Mouse (Mus musculus) spleen, adult 2 months (tissue): ENCODE results near the gene Stk19. TPM values are rescaled to one million over a fixed set of nuclear protein-coding genes. Genes with fewer than 3 reads are reported as not detected.

Source experiments
- DNase-seq, 2 experiments: peaks; one replicate each; pipeline versions ENCODE4 v3.0.0 to v3.0.0-alpha.2; 2012 to 2021; ENCODE audit warnings: low spot score in 2 of 2, low read depth in 1 of 2
- H3K27ac ChIP-seq: fragments of 200-500 bp; 2 replicates; pipeline ENCODE4 v1.5.1; 2012; ENCODE audit warnings: low read length, inconsistent platforms; ENCODE audit not compliant: insufficient read depth
- H3K27me3 ChIP-seq: fragments of 200-500 bp; 2 replicates; pipeline ENCODE4 v1.6.1; 2012; ENCODE audit warnings: mild to moderate bottlenecking, moderate library complexity, low read length, inconsistent platforms; ENCODE audit not compliant: control insufficient read depth, insufficient read depth
- H3K36me3 ChIP-seq: fragments of 200-500 bp; 2 replicates; pipeline ENCODE4 v1.6.1; 2012; ENCODE audit warnings: mild to moderate bottlenecking, low read length, inconsistent platforms; ENCODE audit not compliant: control insufficient read depth, insufficient read depth
- H3K4me1 ChIP-seq: fragments of 200-500 bp; 2 replicates; pipeline ENCODE4 v1.6.1; 2011; ENCODE audit warnings: inconsistent platforms; ENCODE audit not compliant: control insufficient read depth, insufficient read depth, insufficient read length
- H3K4me3 ChIP-seq: fragments of 200-500 bp; 2 replicates; pipeline ENCODE4 v1.5.1; 2011; ENCODE audit warnings: mild to moderate bottlenecking, inconsistent platforms; ENCODE audit not compliant: insufficient read depth, insufficient read length; ENCODE audit errors: extremely low read depth
- CTCF ChIP-seq: fragments of 200-500 bp; IDR thresholded peaks from 2 replicates; pipeline ENCODE4 v1.5.1; 2011; ENCODE audit warnings: mild to moderate bottlenecking, inconsistent platforms; ENCODE audit not compliant: insufficient read depth, insufficient read length, insufficient replicate concordance; ENCODE audit errors: extremely low read depth
- POLR2A ChIP-seq: fragments of 200-500 bp; IDR thresholded peaks from 2 replicates; pipeline ENCODE4 v1.6.1; 2011; ENCODE audit warnings: low read depth, low read length, inconsistent platforms
- WGBS: fragments of 180-500 bp; shearing (Covaris S2); methylation state at CpG from one replicate; pipeline ENCODE4 v1.1.7; 2018; 5-methylcytosine and 5-hydroxymethylcytosine counted together
- polyA plus RNA-seq: library from polyadenylated mRNA; depleted of rRNA; stranded (reverse); fragments of >200 nt; gene quantifications from 2 replicates; pipeline ENCODE4 v1.2.3, GENCODE M21; 2012; rRNA removed

Gene Stk19
- polyA plus RNA-seq: 31.6 and 37.7 TPM in 2 replicates

DNA sequence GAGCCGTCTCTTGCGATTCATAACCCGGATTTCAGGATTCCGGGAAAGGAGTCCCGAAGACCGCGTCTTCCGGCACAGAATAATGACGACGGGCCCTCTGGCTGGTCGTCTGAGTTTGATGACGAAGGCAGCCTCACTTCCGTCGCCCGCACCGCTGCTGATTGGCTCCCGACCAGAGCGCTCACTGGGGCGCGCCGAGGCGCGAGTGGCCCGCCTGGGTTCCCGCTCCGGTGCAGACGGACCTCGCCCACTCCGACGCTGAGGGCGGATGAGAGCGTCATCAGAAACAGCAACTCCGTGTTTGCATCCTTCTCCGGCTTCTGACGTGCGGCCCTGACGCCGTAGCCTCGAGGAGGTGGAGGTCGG is at the start of gene Stk19, which contains the start of gene Dxo:
Gene Stk19 (minus strand): TSS at position 90 of the 366 bp plus-strand sequence.
Gene Dxo (plus strand): TSS at position 164 of the 366 bp plus-strand sequence.
- DNase-seq: peak; percentile 89 to 90
- peak within 1 kb of the TSS; percentile 70 for H3K4me3 ChIP-seq
- TF ChIP-seq POLR2A: peak; percentile 68
- no peak for TF ChIP-seq CTCF
- peaks cover 14% of the 10 kb centered on the region for H3K4me1 ChIP-seq
- whole genome bisulfite sequencing: under 1% methylated on average over 40 of the region's 40 CpGs
- H3K27ac ChIP-seq: peak within 1 kb of the TSS; percentile 79
- peaks cover 19% of the 10 kb centered on the region for H3K36me3 ChIP-seq
- no peaks in the 10 kb centered on the region for H3K27me3 ChIP-seq

DNA sequence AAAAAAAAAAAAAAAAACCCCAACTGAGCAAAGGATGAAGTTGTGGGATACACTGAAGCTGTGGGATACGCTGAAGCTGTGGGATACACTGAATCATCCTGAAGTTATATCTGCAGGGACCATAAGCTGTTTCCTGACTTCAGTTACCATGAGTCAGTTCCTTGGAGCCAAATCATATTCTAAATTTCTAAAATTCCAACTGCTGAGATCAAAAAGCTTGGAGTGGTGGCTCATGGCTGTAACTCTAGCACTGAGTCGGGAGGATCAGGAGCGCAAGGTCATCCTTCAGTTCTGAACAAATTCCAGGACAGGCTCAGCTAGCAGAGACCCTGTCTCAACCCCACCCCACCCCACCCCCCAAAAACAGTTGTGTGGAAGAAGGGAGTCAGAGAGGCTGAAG is 48.9 kb upstream of the Stk19 start:
- H3K27ac ChIP-seq: no peak overlapping the region
- no peak for TF ChIP-seq CTCF
- TF ChIP-seq POLR2A: no peak
- H3K4me1 ChIP-seq: peaks cover 5% of the 10 kb centered on the region; the same call in 1 of the 2 replicates
- H3K4me3 ChIP-seq: no peak overlapping the region
- WGBS: 93% methylated on average over 3 of the region's 3 CpGs
- DNase-seq: no peak
- no peaks in the 10 kb centered on the region for H3K36me3 ChIP-seq
- no peaks in the 10 kb centered on the region for H3K27me3 ChIP-seq

GRCm38 (mm10) chr17:34884704-34885103 is 48.0 kb upstream of the Stk19 start:
- WGBS: 82% methylated on average over 6 of the region's 6 CpGs

GRCm38 (mm10) chr17:34883332-34883731 is 46.6 kb upstream of the Stk19 start:
- no peaks in the 10 kb centered on the region for H3K27me3 ChIP-seq
- no peak for TF ChIP-seq CTCF
- TF ChIP-seq POLR2A: no peak
- no peak overlapping the region for H3K4me3 ChIP-seq
- no peaks in the 10 kb centered on the region for H3K36me3 ChIP-seq
- no peak for DNase-seq
- H3K27ac ChIP-seq: no peak overlapping the region
- H3K4me1 ChIP-seq: peaks cover 12% of the 10 kb centered on the region; the same call in 1 of the 2 replicates
- 47% methylated on average over 3 of the region's 3 CpGs for WGBS

More at GRCm38 (mm10) chr17:34884704-34885103, 48.0 kb upstream of the Stk19 start:
- Histone ChIP-seq H3K4me3 (no peak overlapping the region), H3K27ac (no peak overlapping the region), H3K36me3 (no peaks in the 10 kb centered on the region), H3K27me3 (no peaks in the 10 kb centered on the region), H3K4me1 (peaks cover 8% of the 10 kb centered on the region; the same call in 1 of the 2 replicates)
- no peak for DNase-seq
- TF ChIP-seq CTCF: no peak
- no peak for TF ChIP-seq POLR2A

GRCm38 (mm10) chr17:34881683-34882310 is 45.1 kb upstream of the Stk19 start, which contains the start of gene Gm20547:
Gene Gm20547, minus strand, starts transcription at chr17:34882042.
- no peaks in the 10 kb centered on the region for H3K27me3 ChIP-seq
- no peak within 1 kb of the TSS for H3K27ac ChIP-seq
- peaks cover 7% of the 10 kb centered on the region; the same call in 1 of the 2 replicates for H3K4me1 ChIP-seq
- DNase-seq: no peak
- no peak for TF ChIP-seq CTCF
- no peak for TF ChIP-seq POLR2A
- H3K4me3 ChIP-seq: no peak within 1 kb of the TSS; the same call in 1 of the 2 replicates
- no peaks in the 10 kb centered on the region for H3K36me3 ChIP-seq
- 82% methylated on average over 15 of the region's 15 CpGs for WGBS

- peaks cover 7% of the 10 kb centered on the region; the same call in 1 of the 2 replicates for H3K4me1 ChIP-seq
- TF ChIP-seq POLR2A (no peak), CTCF (no peak)
- H3K27me3 ChIP-seq: no peaks in the 10 kb centered on the region
- no peaks in the 10 kb centered on the region for H3K36me3 ChIP-seq
- no peak overlapping the region; the same call in 1 of the 2 replicates for H3K4me3 ChIP-seq
- H3K27ac ChIP-seq: no peak overlapping the region
- no peak for DNase-seq
These were observed 44.4 kb upstream of the Stk19 start for GRCm38 (mm10) chr17:34881166-34881565.
